Mouse (Mus musculus) adrenal gland, postnatal 36 days (tissue): ENCODE measurements around the gene Shank3. TPM values are rescaled to one million over a fixed set of nuclear protein-coding genes. Genes with fewer than 3 reads are reported as not detected.
A peak's percentile ranks its signal among the peaks of the same experiment; 100 is the strongest.

ENCODE experiments used
- DNase-seq, 2 experiments: peaks; one replicate each; pipeline ENCODE4 v3.0.0; 2021; ENCODE audit warnings: mixed read lengths in 1 of 2
- total RNA-seq, 2 experiments: library from RNA; stranded (reverse); gene quantifications; 2 replicates each; pipeline ENCODE4 v1.2.3; 2021

The Shank3 gene
- total RNA-seq, 2 experiments from 2014 or later, result 30.7 to 51.0 TPM

- peak; percentile 48 to 70 for DNase-seq
Measured at GRCm38 (mm10) chr15:89477091-89477491, 22.3 kb upstream of the Shank3 start, which contains the start of gene Arsa. TSS of gene Arsa (minus strand) at chr15:89477425.

GRCm38 (mm10) chr15:89477806-89478205 lies 21.6 kb upstream of the Shank3 start:
- no peak for DNase-seq

- no peak for DNase-seq
Measured at GRCm38 (mm10) chr15:89478622-89479021, 20.8 kb upstream of the Shank3 start.

GRCm38 (mm10) chr15:89480584-89480983 lies 18.8 kb upstream of the Shank3 start:
- DNase-seq, result peak; percentile 73 to 78

GRCm38 (mm10) chr15:89488182-89488581 lies 11.2 kb upstream of the Shank3 start:
- no peak for DNase-seq

- DNase-seq, result no peak
Measured at GRCm38 (mm10) chr15:89488611-89489117, 10.8 kb upstream of the Shank3 start.

- DNase-seq, result no peak
Measured at GRCm38 (mm10) chr15:89494970-89495369, 4.5 kb upstream of the Shank3 start.

- DNase-seq, result no peak
Measured at GRCm38 (mm10) chr15:89496131-89496530, 3.3 kb upstream of the Shank3 start.

GRCm38 (mm10) chr15:89496841-89497240 lies 2.6 kb upstream of the Shank3 start:
- no peak for DNase-seq

GRCm38 (mm10) chr15:89497391-89498048 lies 1.9 kb upstream of the Shank3 start:
- DNase-seq, result peak; percentile 54 to 63

- peak; percentile 59 to 69 for DNase-seq
Measured at GRCm38 (mm10) chr15:89498049-89498960, 1.1 kb upstream of the Shank3 start.

- peak; percentile 56 to 75 for DNase-seq
Measured at GRCm38 (mm10) chr15:89499784-89500220, 379 bp downstream of the Shank3 start.

GRCm38 (mm10) chr15:89500221-89500791 lies 883 bp downstream of the Shank3 start:
- DNase-seq, result no peak

GRCm38 (mm10) chr15:89501321-89501720 lies 1.9 kb downstream of the Shank3 start:
- no peak for DNase-seq

GRCm38 (mm10) chr15:89504838-89505237 lies 5.4 kb downstream of the Shank3 start:
- DNase-seq, result no peak

- DNase-seq, result no peak
Measured at GRCm38 (mm10) chr15:89507751-89508150, 8.3 kb downstream of the Shank3 start.

- no peak for DNase-seq
Measured at GRCm38 (mm10) chr15:89512679-89513078, 13.3 kb downstream of the Shank3 start.

- DNase-seq, result no peak
Measured at GRCm38 (mm10) chr15:89521951-89522350, 22.5 kb downstream of the Shank3 start.

GRCm38 (mm10) chr15:89522566-89523282 lies 23.3 kb downstream of the Shank3 start:
- no peak for DNase-seq

GRCm38 (mm10) chr15:89523283-89523832 lies 23.9 kb downstream of the Shank3 start:
- DNase-seq, result peak in 1 of 2 experiments; percentile 56

- DNase-seq, result no peak
Measured at GRCm38 (mm10) chr15:89524001-89524571, 24.7 kb downstream of the Shank3 start.
